Mouse (Mus musculus) midbrain, embryonic 10.5 days (tissue): Measurements from ENCODE around the gene Rom1. TPM values are rescaled to one million over a fixed set of nuclear protein-coding genes. Genes with fewer than 3 reads are reported as not detected.

Experiments used
- DNase-seq: peaks from one replicate; pipeline ENCODE4 v3.0.0-alpha.2; 2017; ENCODE audit warnings: low spot score
- H3K27ac ChIP-seq: fragments of 300-500 bp; sonication (generic); replicated peaks from 2 replicates; pipeline ENCODE4 v1.5.1; 2016; ENCODE audit warnings: mild to moderate bottlenecking
- H3K27me3 ChIP-seq: fragments of 300-500 bp; sonication (generic); 2 replicates; pipeline ENCODE4 v1.6.1; 2016; ENCODE audit warnings: low read depth, mild to moderate bottlenecking; ENCODE audit not compliant: poor library complexity, severe bottlenecking
- H3K36me3 ChIP-seq: fragments of 300-500 bp; sonication (generic); 2 replicates; pipeline ENCODE4 v1.6.1; 2016; ENCODE audit warnings: mild to moderate bottlenecking, moderate library complexity
- H3K4me1 ChIP-seq: fragments of 300-500 bp; sonication (generic); 2 replicates; pipeline ENCODE4 v1.6.1; 2016
- H3K4me3 ChIP-seq: fragments of 300-500 bp; sonication (generic); 2 replicates; pipeline ENCODE4 v1.5.1; 2016; ENCODE audit warnings: mild to moderate bottlenecking, moderate library complexity
- H3K9me3 ChIP-seq: fragments of 300-500 bp; sonication (generic); replicated peaks from 2 replicates; pipeline ENCODE4 v1.6.1; 2016; ENCODE audit warnings: mild to moderate bottlenecking
- WGBS: fragments of 180-500 bp; shearing (Covaris S2); methylation state at CpG from one replicate; pipeline ENCODE4 v1.1.7; 2016; 5-methylcytosine and 5-hydroxymethylcytosine counted together
- polyA plus RNA-seq: library from polyadenylated mRNA; unstranded; fragments of >200 nt; fragmentation: Nextera tagmentation; extraction: Ambion mirVana; gene quantifications from 2 replicates; pipeline ENCODE4 v1.2.1, GENCODE M21; 2016

Gene Rom1
- polyA plus RNA-seq, 1 experiment from 2014 or later, result 4.2 TPM

GRCm38 (mm10) chr19:8940526-8941133 is 11.5 kb upstream of the Rom1 start:
- H3K27ac ChIP-seq, result peak overlapping the region; percentile 98; the same call in 1 of the 2 replicates
- no peak for DNase-seq
- no peaks in the 10 kb centered on the region for H3K9me3 ChIP-seq
- peak overlapping the region; percentile 97 for H3K4me3 ChIP-seq
- no peaks in the 10 kb centered on the region for H3K27me3 ChIP-seq
- H3K36me3 ChIP-seq, result peaks cover 65% of the 10 kb centered on the region
- WGBS, result 81% methylated on average over 15 of the region's 15 CpGs
- H3K4me1 ChIP-seq, result peaks cover 34% of the 10 kb centered on the region

DNA sequence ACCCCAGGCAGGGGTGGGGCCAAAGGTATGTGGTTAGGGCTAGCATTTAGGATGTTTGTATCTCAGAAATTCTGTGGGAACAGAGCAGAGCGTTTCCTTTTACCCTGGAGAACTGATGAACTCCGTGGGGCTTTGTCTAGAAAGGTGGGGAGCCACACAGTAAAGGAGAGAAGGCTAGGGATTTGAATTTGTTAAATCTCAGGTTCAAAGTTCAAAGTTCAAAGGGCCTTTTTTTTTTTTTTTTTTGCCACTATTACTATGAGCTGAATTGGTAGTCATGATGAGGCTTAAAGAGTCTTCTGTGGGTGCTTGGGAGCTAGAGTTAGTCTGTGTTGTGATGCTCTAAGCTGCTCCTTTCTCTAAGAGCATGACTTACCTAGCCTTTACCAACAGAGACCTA is 7.6 kb upstream of the Rom1 start:
- peaks cover 69% of the 10 kb centered on the region for H3K36me3 ChIP-seq

GRCm38 (mm10) chr19:8930771-8931170 is 1.6 kb upstream of the Rom1 start:
- no peak for DNase-seq
- H3K4me3 ChIP-seq, result peak overlapping the region; percentile 83
- H3K27me3 ChIP-seq, result no peaks in the 10 kb centered on the region
- WGBS, result 78% methylated on average over 7 of the region's 7 CpGs
- H3K27ac ChIP-seq, result no peak overlapping the region
- peaks cover 27% of the 10 kb centered on the region for H3K4me1 ChIP-seq
- H3K9me3 ChIP-seq, result no peaks in the 10 kb centered on the region
- peaks cover 62% of the 10 kb centered on the region for H3K36me3 ChIP-seq

More for the DNA sequence above, 7.6 kb upstream of the Rom1 start:
- H3K4me3 ChIP-seq, result no peak overlapping the region
- WGBS, result 86% methylated on average over 2 of the region's 2 CpGs
- H3K9me3 ChIP-seq, result no peaks in the 10 kb centered on the region
- no peak overlapping the region for H3K27ac ChIP-seq
- no peak for DNase-seq
- H3K4me1 ChIP-seq, result peaks cover 13% of the 10 kb centered on the region
- H3K27me3 ChIP-seq, result no peaks in the 10 kb centered on the region

DNA sequence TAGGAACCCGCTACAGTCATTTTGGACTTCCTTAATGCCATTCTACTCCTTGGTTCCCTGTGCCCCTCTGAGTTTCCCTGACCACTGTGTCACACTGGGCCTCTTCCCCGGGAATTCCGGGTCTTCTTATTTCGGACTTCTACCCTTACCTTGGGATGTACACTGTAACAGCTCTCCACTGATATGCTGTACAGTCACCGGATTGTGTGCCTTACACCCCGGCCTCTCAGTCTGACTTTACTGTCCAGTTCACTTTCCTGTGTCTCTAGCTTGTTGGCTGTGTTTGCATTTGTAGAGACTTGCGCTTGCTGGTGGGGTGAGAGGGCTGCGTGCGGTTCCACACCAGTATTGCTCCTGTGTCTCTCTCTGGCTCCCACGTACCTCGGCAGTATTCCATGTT is 961 bp upstream of the Rom1 start:
- peak overlapping the region; percentile 90 for H3K27ac ChIP-seq

DNA sequence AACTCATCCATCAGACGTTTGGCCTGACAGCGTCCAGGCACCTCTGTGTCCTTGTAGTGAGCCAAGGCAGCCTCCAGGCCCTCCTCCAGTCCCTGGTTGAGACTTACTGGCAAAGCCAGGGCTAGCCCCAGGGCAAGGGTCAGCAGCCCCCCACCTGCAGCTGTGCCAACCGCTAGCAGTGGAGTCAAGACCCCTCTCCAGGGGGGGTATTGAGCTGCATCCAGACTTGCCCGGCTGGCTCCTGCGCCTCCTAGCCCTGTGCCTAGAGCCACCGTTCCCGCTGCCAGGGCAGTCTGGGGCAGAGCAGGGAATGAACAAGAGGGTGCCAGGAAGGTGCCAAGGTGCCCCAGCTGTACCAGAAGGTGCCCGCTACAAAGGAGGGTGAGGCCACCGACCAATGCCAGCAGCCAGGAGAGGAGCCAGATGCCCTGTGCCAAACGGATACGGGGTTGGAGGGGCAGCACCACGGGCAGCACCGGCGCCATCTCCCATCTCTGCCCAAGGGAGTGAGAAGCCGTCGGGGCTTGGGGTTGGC is 400 bp downstream of the Rom1 start:
- Histone ChIP-seq H3K27ac (peak overlapping the region; percentile 90), H3K4me1 (peaks cover 27% of the 10 kb centered on the region), H3K27me3 (no peaks in the 10 kb centered on the region), H3K4me3 (peak overlapping the region; percentile 83), H3K36me3 (peaks cover 57% of the 10 kb centered on the region), H3K9me3 (no peaks in the 10 kb centered on the region)
- WGBS, result 16% methylated on average over 16 of the region's 16 CpGs
- no peak for DNase-seq

More for the DNA sequence above, 961 bp upstream of the Rom1 start:
- Histone ChIP-seq H3K4me1 (peaks cover 27% of the 10 kb centered on the region), H3K4me3 (peak overlapping the region; percentile 83), H3K27me3 (no peaks in the 10 kb centered on the region), H3K36me3 (peaks cover 62% of the 10 kb centered on the region), H3K9me3 (no peaks in the 10 kb centered on the region)
- DNase-seq, result peak; percentile 32
- 18% methylated on average over 11 of the region's 11 CpGs for WGBS

- no peak for DNase-seq
- H3K4me1 ChIP-seq, result peaks cover 27% of the 10 kb centered on the region
- H3K36me3 ChIP-seq, result peaks cover 57% of the 10 kb centered on the region
- no peak overlapping the region for H3K27ac ChIP-seq
- no peak overlapping the region for H3K4me3 ChIP-seq
- WGBS, result 92% methylated on average over 12 of the region's 12 CpGs
- no peaks in the 10 kb centered on the region for H3K9me3 ChIP-seq
- H3K27me3 ChIP-seq, result no peaks in the 10 kb centered on the region
These were observed 1.1 kb downstream of the Rom1 start for GRCm38 (mm10) chr19:8927891-8928525.

GRCm38 (mm10) chr19:8926766-8927165 is 2.4 kb downstream of the Rom1 start:
- Histone ChIP-seq H3K9me3 (no peaks in the 10 kb centered on the region), H3K36me3 (peaks cover 60% of the 10 kb centered on the region), H3K4me1 (peaks cover 28% of the 10 kb centered on the region), H3K27me3 (no peaks in the 10 kb centered on the region), H3K4me3 (no peak overlapping the region), H3K27ac (no peak overlapping the region)
- DNase-seq, result no peak
- WGBS, result 84% methylated on average over 2 of the region's 2 CpGs

- no peak for DNase-seq
- peaks cover 45% of the 10 kb centered on the region for H3K36me3 ChIP-seq
- no peaks in the 10 kb centered on the region for H3K9me3 ChIP-seq
- WGBS, result 80% methylated on average over 9 of the region's 9 CpGs
- peaks cover 18% of the 10 kb centered on the region for H3K4me1 ChIP-seq
- peak overlapping the region; percentile 90; the same call in 1 of the 2 replicates for H3K4me3 ChIP-seq
- H3K27me3 ChIP-seq, result no peaks in the 10 kb centered on the region
- no peak overlapping the region for H3K27ac ChIP-seq
These were observed 7.4 kb downstream of the Rom1 start for GRCm38 (mm10) chr19:8921741-8922140.

DNA sequence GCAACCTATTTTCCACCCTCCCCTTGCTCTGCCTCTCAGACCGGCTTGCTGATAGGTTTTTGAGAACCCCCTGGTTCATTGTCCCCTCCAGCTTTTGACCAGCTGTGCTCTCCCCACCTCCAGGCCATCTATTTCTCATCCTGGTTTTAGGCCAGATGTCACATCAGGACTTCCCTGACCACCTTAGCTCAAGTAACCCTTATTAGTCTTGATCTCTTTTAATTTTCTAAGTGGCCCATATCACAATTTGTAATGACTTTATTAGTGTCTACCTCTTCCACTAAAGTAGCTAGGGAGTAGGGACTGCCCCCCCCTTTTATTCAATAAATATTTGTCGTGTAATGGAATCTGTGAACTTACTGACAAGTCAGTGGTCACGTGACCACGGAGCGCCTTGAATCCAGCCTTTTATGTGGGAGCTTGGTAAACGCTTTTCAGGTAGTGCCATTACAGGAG is 8.3 kb downstream of the Rom1 start:
- no peak for DNase-seq
- peaks cover 18% of the 10 kb centered on the region for H3K4me1 ChIP-seq
- H3K27me3 ChIP-seq, result no peaks in the 10 kb centered on the region
- H3K27ac ChIP-seq, result peak overlapping the region; percentile 91
- WGBS, result 5% methylated on average over 6 of the region's 6 CpGs
- H3K9me3 ChIP-seq, result no peaks in the 10 kb centered on the region
- H3K36me3 ChIP-seq, result peaks cover 45% of the 10 kb centered on the region
- H3K4me3 ChIP-seq, result peak overlapping the region; percentile 90

DNA sequence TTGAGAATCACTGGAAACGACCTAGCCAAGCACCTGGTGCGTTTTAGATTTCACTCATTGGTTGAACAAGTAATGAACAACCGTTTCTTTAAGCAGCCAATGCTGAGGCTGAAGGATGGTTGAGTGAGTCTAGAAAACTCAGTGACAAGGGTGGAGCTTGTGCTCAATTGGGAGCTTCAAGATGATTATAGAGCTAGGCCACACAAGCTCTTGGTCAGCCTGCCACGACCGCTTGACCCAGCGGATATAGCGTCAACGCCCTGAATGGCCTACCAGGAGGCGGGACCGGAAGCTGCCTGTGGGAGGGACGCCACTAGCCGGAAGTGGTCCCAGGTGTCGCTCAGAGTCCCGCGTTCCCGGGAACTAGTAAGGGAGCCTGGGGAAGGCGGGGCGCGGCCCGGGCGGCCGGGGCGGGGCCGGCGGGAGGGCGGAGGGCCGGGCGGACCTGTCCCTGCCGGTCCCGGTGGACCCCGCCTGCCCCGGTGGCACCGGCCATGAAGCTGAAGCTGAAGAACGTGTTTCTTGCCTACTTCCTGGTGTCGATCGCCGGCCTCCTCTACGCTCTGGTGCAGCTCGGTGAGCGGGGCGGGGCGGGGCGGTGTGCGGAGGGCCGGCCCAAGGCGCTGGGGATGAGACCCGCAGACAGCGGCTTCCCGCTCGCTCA is 9.0 kb downstream of the Rom1 start, which contains the start of gene B3gat3:
B3gat3 (plus strand) TSS at position 302 of the 664 bp plus-strand sequence.
- Histone ChIP-seq H3K9me3 (no peaks in the 10 kb centered on the region), H3K4me3 (peak within 1 kb of the TSS; percentile 90), H3K27me3 (no peaks in the 10 kb centered on the region), H3K36me3 (peaks cover 45% of the 10 kb centered on the region), H3K4me1 (peaks cover 18% of the 10 kb centered on the region), H3K27ac (peak within 1 kb of the TSS; percentile 91)
- DNase-seq, result peak; percentile 97
- WGBS, result 3% methylated on average over 50 of the region's 50 CpGs

DNA sequence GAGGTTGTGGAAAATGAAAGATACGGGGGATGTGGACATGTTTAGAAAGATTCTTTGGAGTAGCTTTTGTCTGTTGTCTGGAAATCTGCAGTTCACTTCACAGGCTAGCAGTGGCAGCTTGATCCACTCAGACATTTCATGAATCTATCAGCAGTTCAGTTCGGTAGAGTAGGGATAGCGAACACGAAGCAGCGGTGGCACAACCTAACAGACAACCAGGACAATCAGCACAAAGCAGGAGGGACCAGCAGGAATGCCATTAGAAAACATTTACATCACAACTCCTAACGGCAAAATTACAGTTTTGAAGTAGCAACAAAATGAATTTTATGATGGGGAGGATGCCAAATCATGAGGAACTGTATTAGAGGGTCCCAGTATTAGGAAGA is 9.5 kb downstream of the Rom1 start:
- 70% methylated on average over 6 of the region's 6 CpGs for WGBS
- Histone ChIP-seq H3K27me3 (no peaks in the 10 kb centered on the region), H3K9me3 (no peaks in the 10 kb centered on the region), H3K4me3 (peak overlapping the region; percentile 90), H3K4me1 (peaks cover 18% of the 10 kb centered on the region), H3K36me3 (peaks cover 49% of the 10 kb centered on the region), H3K27ac (peak overlapping the region; percentile 91)
- no peak for DNase-seq

DNA sequence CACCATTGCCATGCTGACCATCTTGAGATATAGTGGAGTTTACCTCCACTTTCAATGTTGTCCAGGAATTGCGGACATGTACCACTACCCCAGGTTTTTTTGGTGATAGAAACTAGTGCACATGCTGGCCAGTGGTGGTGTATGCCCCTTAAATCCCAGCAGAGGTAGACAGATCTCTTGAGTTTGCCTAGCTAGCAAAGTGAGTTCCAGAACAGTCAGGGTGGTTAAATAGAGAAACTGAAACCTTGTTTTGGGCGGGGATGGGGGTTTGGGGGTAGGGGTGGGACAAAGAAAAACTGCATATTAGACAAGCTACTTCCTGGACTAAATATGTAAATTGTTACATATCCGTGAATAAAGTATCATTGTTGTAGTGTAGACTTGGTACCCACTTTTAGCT is 10.2 kb downstream of the Rom1 start:
- no peak overlapping the region for H3K4me3 ChIP-seq
- no peaks in the 10 kb centered on the region for H3K9me3 ChIP-seq
- H3K36me3 ChIP-seq, result peaks cover 51% of the 10 kb centered on the region
- H3K27ac ChIP-seq, result no peak overlapping the region
- H3K27me3 ChIP-seq, result no peaks in the 10 kb centered on the region
- H3K4me1 ChIP-seq, result peaks cover 18% of the 10 kb centered on the region
- WGBS, result 94% methylated on average over 3 of the region's 3 CpGs
- no peak for DNase-seq
